Mouse (Mus musculus): Measurements from ENCODE around the gene Klhdc3. TPM values are rescaled to one million over a fixed set of nuclear protein-coding genes. Genes with fewer than 3 reads are reported as not detected.

Klhdc3 gene
- polyA plus RNA-seq, 1 experiment: 644 TPM

- H3K4me3 ChIP-seq (ENCODE audit: control insufficient read depth, low read depth, low read length): peak overlapping the region; percentile 42
Measured at GRCm38 (mm10) chr17:46629685-46630441, 50.9 kb downstream of the Klhdc3 start.

GRCm38 (mm10) chr17:46628791-46629684 is 51.7 kb downstream of the Klhdc3 start, which contains the start of gene Ptk7:
Ptk7 (minus strand) TSS chr17:46629504.
- Histone ChIP-seq H3K27me3 (ENCODE audit: control insufficient read depth, insufficient read depth, low read length) (no peaks in the 10 kb centered on the region), H3K4me1 (ENCODE audit: control insufficient read depth, insufficient read depth, low read length) (peaks cover 14% of the 10 kb centered on the region), H3K36me3 (ENCODE audit: control insufficient read depth, insufficient read depth, low read length) (no peaks in the 10 kb centered on the region), H3K4me3 (ENCODE audit: control insufficient read depth, low read depth, low read length) (peak within 1 kb of the TSS; percentile 73), H3K27ac (ENCODE audit: control insufficient read depth, insufficient read depth, low read depth, low read length) (peak within 1 kb of the TSS; percentile 39; the same call in 1 of the 2 replicates)
- TF ChIP-seq POLR2A (IDR thresholded peaks at IDR 0.05; ENCODE audit: control insufficient read depth, low read depth, low read length): no peak
- no peak for TF ChIP-seq CTCF (IDR thresholded peaks at IDR 0.05; ENCODE audit: control insufficient read depth, insufficient read depth, insufficient replicate concordance, low read depth, low read length)

More at GRCm38 (mm10) chr17:46629685-46630441, 50.9 kb downstream of the Klhdc3 start:
- Histone ChIP-seq H3K4me1 (ENCODE audit: control insufficient read depth, insufficient read depth, low read length) (peaks cover 14% of the 10 kb centered on the region), H3K27me3 (ENCODE audit: control insufficient read depth, insufficient read depth, low read length) (no peaks in the 10 kb centered on the region), H3K27ac (ENCODE audit: control insufficient read depth, insufficient read depth, low read depth, low read length) (peak overlapping the region; percentile 39; the same call in 1 of the 2 replicates), H3K36me3 (ENCODE audit: control insufficient read depth, insufficient read depth, low read length) (no peaks in the 10 kb centered on the region)
- TF ChIP-seq CTCF (IDR thresholded peaks at IDR 0.05; ENCODE audit: control insufficient read depth, insufficient read depth, insufficient replicate concordance, low read depth, low read length) (no peak), POLR2A (IDR thresholded peaks at IDR 0.05; ENCODE audit: control insufficient read depth, low read depth, low read length) (no peak)

GRCm38 (mm10) chr17:46628471-46628790 is 52.3 kb downstream of the Klhdc3 start:
- Histone ChIP-seq H3K27me3 (ENCODE audit: control insufficient read depth, insufficient read depth, low read length) (no peaks in the 10 kb centered on the region), H3K4me3 (ENCODE audit: control insufficient read depth, low read depth, low read length) (peak overlapping the region; percentile 73), H3K36me3 (ENCODE audit: control insufficient read depth, insufficient read depth, low read length) (no peaks in the 10 kb centered on the region), H3K4me1 (ENCODE audit: control insufficient read depth, insufficient read depth, low read length) (peaks cover 14% of the 10 kb centered on the region), H3K27ac (ENCODE audit: control insufficient read depth, insufficient read depth, low read depth, low read length) (no peak overlapping the region)
- TF ChIP-seq CTCF (IDR thresholded peaks at IDR 0.05; ENCODE audit: control insufficient read depth, insufficient read depth, insufficient replicate concordance, low read depth, low read length): no peak
- no peak for TF ChIP-seq POLR2A (IDR thresholded peaks at IDR 0.05; ENCODE audit: control insufficient read depth, low read depth, low read length)

- no peak overlapping the region for H3K27ac ChIP-seq (ENCODE audit: control insufficient read depth, insufficient read depth, low read depth, low read length)
- H3K27me3 ChIP-seq (ENCODE audit: control insufficient read depth, insufficient read depth, low read length): no peaks in the 10 kb centered on the region
- no peak overlapping the region for H3K4me3 ChIP-seq (ENCODE audit: control insufficient read depth, low read depth, low read length)
- H3K36me3 ChIP-seq (ENCODE audit: control insufficient read depth, insufficient read depth, low read length): no peaks in the 10 kb centered on the region
- TF ChIP-seq CTCF (IDR thresholded peaks at IDR 0.05; ENCODE audit: control insufficient read depth, insufficient read depth, insufficient replicate concordance, low read depth, low read length): no peak
- TF ChIP-seq POLR2A (IDR thresholded peaks at IDR 0.05; ENCODE audit: control insufficient read depth, low read depth, low read length): no peak
- H3K4me1 ChIP-seq (ENCODE audit: control insufficient read depth, insufficient read depth, low read length): peaks cover 14% of the 10 kb centered on the region
Measured at GRCm38 (mm10) chr17:46627409-46627808, 53.3 kb downstream of the Klhdc3 start.

- H3K27me3 ChIP-seq (ENCODE audit: control insufficient read depth, insufficient read depth, low read length): no peaks in the 10 kb centered on the region
- H3K36me3 ChIP-seq (ENCODE audit: control insufficient read depth, insufficient read depth, low read length): no peaks in the 10 kb centered on the region
- no peak overlapping the region for H3K27ac ChIP-seq (ENCODE audit: control insufficient read depth, insufficient read depth, low read depth, low read length)
- TF ChIP-seq CTCF (IDR thresholded peaks at IDR 0.05; ENCODE audit: control insufficient read depth, insufficient read depth, insufficient replicate concordance, low read depth, low read length): no peak
- no peak for TF ChIP-seq POLR2A (IDR thresholded peaks at IDR 0.05; ENCODE audit: control insufficient read depth, low read depth, low read length)
- H3K4me3 ChIP-seq (ENCODE audit: control insufficient read depth, low read depth, low read length): no peak overlapping the region
- H3K4me1 ChIP-seq (ENCODE audit: control insufficient read depth, insufficient read depth, low read length): peaks cover 7% of the 10 kb centered on the region
Measured at GRCm38 (mm10) chr17:46624598-46624997, 56.1 kb downstream of the Klhdc3 start.

Other genes starting within 250 kb of the Klhdc3 start
- 1.3 and 1.5 TPM in 2 replicates for gene Slc22a7, start 242.5 kb downstream of the Klhdc3 start, polyA plus RNA-seq (2012; rRNA removed)
- 80.7 and 92.4 TPM in 2 replicates for gene Ttbk1, start 193.2 kb downstream of the Klhdc3 start, polyA plus RNA-seq (2012; rRNA removed)
- gene Dnph1, start 184.2 kb downstream of the Klhdc3 start, polyA plus RNA-seq (2012; rRNA removed): 8.7 and 9.4 TPM in 2 replicates
- gene Cul9, start 134.5 kb downstream of the Klhdc3 start, polyA plus RNA-seq (2012; rRNA removed): 20.5 and 22.4 TPM in 2 replicates
- gene Srf, start 124.7 kb downstream of the Klhdc3 start, polyA plus RNA-seq (2012; rRNA removed): 96.2 and 106 TPM in 2 replicates
- 3.1 and 3.2 TPM in 2 replicates for gene Ptk7, start 51.4 kb downstream of the Klhdc3 start, polyA plus RNA-seq (2012; rRNA removed)
- gene Klc4, start 34.9 kb downstream of the Klhdc3 start, polyA plus RNA-seq (2012; rRNA removed): 20.7 and 22.7 TPM in 2 replicates
- 25.5 and 33.7 TPM in 2 replicates for gene Mrpl2, start 34.7 kb downstream of the Klhdc3 start, polyA plus RNA-seq (2012; rRNA removed)
- 6.7 and 7.6 TPM in 2 replicates for gene Cul7, start 30.6 kb downstream of the Klhdc3 start, polyA plus RNA-seq (2012; rRNA removed)
- gene Rrp36, start 6.6 kb downstream of the Klhdc3 start, polyA plus RNA-seq (2012; rRNA removed): 11.2 and 12.5 TPM in 2 replicates
- 1,562 and 1,699 TPM in 2 replicates for gene Mea1, start 2.1 kb downstream of the Klhdc3 start, polyA plus RNA-seq (2012; rRNA removed)
- gene Ppp2r5d, start 24.2 kb upstream of the Klhdc3 start, polyA plus RNA-seq (2012; rRNA removed): 12.4 and 12.9 TPM in 2 replicates
- 43.4 and 43.9 TPM in 2 replicates for gene Pex6, start 30.5 kb upstream of the Klhdc3 start, polyA plus RNA-seq (2012; rRNA removed)
- gene Gnmt, start 48.3 kb upstream of the Klhdc3 start, polyA plus RNA-seq (2012; rRNA removed): 2.3 and 3.7 TPM in 2 replicates
- gene Cnpy3, start 71.3 kb upstream of the Klhdc3 start, polyA plus RNA-seq (2012; rRNA removed): 18.9 and 20.6 TPM in 2 replicates
- gene Ptcra, start 82.8 kb upstream of the Klhdc3 start, polyA plus RNA-seq (2012; rRNA removed): 0.18 and 0.23 TPM in 2 replicates
- gene 2310039H08Rik, start 91.7 kb upstream of the Klhdc3 start, polyA plus RNA-seq (2012; rRNA removed): 86.6 and 89.2 TPM in 2 replicates
- 13.3 and 14.1 TPM in 2 replicates for gene Rpl7l1, start 101.8 kb upstream of the Klhdc3 start, polyA plus RNA-seq (2012; rRNA removed)
- 11.0 and 13.2 TPM in 2 replicates for gene Bicral, start 177.6 kb upstream of the Klhdc3 start, polyA plus RNA-seq (2012; rRNA removed)
- 54.5 and 61.3 TPM in 2 replicates for gene Tbcc, start 209.8 kb upstream of the Klhdc3 start, polyA plus RNA-seq (2012; rRNA removed)
- gene Prph2, start 229.5 kb upstream of the Klhdc3 start, polyA plus RNA-seq (2012; rRNA removed): 2.0 and 2.9 TPM in 2 replicates